Mouse (Mus musculus): ENCODE results near the gene Pnkp. TPM values are rescaled to one million over a fixed set of nuclear protein-coding genes. Genes with fewer than 3 reads are reported as not detected.

Gene Pnkp
- polyA plus RNA-seq, 2 experiments, result 23.8 to 32.0 TPM

GRCm38 (mm10) chr7:44856265-44856916 is 548 bp upstream of the Pnkp start:
- H3K36me3 ChIP-seq (ENCODE audit: control insufficient read depth, insufficient read depth, low read length), result peaks cover 22% of the 10 kb centered on the region
- no peaks in the 10 kb centered on the region for H3K9me3 ChIP-seq (ENCODE audit: control insufficient read depth, low read length)
- peak overlapping the region; percentile 74 for H3K4me3 ChIP-seq (replicated peaks; ENCODE audit: low read length)
- H3K27me3 ChIP-seq (ENCODE audit: control insufficient read depth, insufficient read depth, low read length), result no peaks in the 10 kb centered on the region
- H3K9ac ChIP-seq (ENCODE audit: low read depth, low read length, severe bottlenecking), result no peak overlapping the region
- ATAC-seq (ENCODE audit: low FRiP score, low read depth) (no peak), DNase-seq (ENCODE audit: low spot score) (no peak)
- 65% methylated on average over 9 of the region's 9 CpGs for WGBS
- H3K4me1 ChIP-seq (ENCODE audit: control insufficient read depth, insufficient read depth, low read length), result peaks cover 21% of the 10 kb centered on the region
- H3K27ac ChIP-seq (replicated peaks; ENCODE audit: low read depth, low read length), result peak overlapping the region; percentile 79; the same call in 1 of the 2 replicates
- no peak for TF ChIP-seq POLR2A (IDR thresholded peaks at IDR 0.05; ENCODE audit: borderline replicate concordance, extremely low read depth, insufficient read depth, insufficient read length)
- peak overlapping the region; percentile 92 for H3K4me2 ChIP-seq (replicated peaks; ENCODE audit: low read depth, low read length, severe bottlenecking)

- Histone ChIP-seq H3K27ac (replicated peaks; ENCODE audit: low read depth, low read length) (no peak overlapping the region), H3K36me3 (ENCODE audit: control insufficient read depth, insufficient read depth, low read length) (peaks cover 25% of the 10 kb centered on the region), H3K4me2 (replicated peaks; ENCODE audit: low read depth, low read length, severe bottlenecking) (peak overlapping the region; percentile 92), H3K4me3 (replicated peaks; ENCODE audit: low read length) (peak overlapping the region; percentile 74), H3K9me3 (ENCODE audit: control insufficient read depth, low read length) (no peaks in the 10 kb centered on the region), H3K27me3 (ENCODE audit: control insufficient read depth, insufficient read depth, low read length) (no peaks in the 10 kb centered on the region), H3K4me1 (ENCODE audit: control insufficient read depth, insufficient read depth, low read length) (peaks cover 21% of the 10 kb centered on the region), H3K9ac (ENCODE audit: low read depth, low read length, severe bottlenecking) (peak overlapping the region; percentile 76)
- 27% methylated on average over 8 of the region's 8 CpGs for WGBS
- no peak for TF ChIP-seq POLR2A (IDR thresholded peaks at IDR 0.05; ENCODE audit: borderline replicate concordance, extremely low read depth, insufficient read depth, insufficient read length)
- ATAC-seq (ENCODE audit: low FRiP score, low read depth), result no peak
- peak; percentile 48 for DNase-seq (ENCODE audit: low spot score)
These were observed 966 bp downstream of the Pnkp start for GRCm38 (mm10) chr7:44857905-44858304.

- H3K4me3 ChIP-seq (replicated peaks; ENCODE audit: low read length), result no peak overlapping the region
- H3K4me2 ChIP-seq (replicated peaks; ENCODE audit: low read depth, low read length, severe bottlenecking), result no peak overlapping the region
- no peak overlapping the region for H3K9ac ChIP-seq (ENCODE audit: low read depth, low read length, severe bottlenecking)
- ATAC-seq (ENCODE audit: low FRiP score, low read depth), result no peak
- no peaks in the 10 kb centered on the region for H3K27me3 ChIP-seq (ENCODE audit: control insufficient read depth, insufficient read depth, low read length)
- TF ChIP-seq POLR2A (IDR thresholded peaks at IDR 0.05; ENCODE audit: borderline replicate concordance, extremely low read depth, insufficient read depth, insufficient read length), result no peak
- H3K27ac ChIP-seq (replicated peaks; ENCODE audit: low read depth, low read length), result no peak overlapping the region
- H3K9me3 ChIP-seq (ENCODE audit: control insufficient read depth, low read length), result no peaks in the 10 kb centered on the region
- WGBS, result 93% methylated on average over 11 of the region's 11 CpGs
- peaks cover 12% of the 10 kb centered on the region for H3K4me1 ChIP-seq (ENCODE audit: control insufficient read depth, insufficient read depth, low read length)
- H3K36me3 ChIP-seq (ENCODE audit: control insufficient read depth, insufficient read depth, low read length), result peaks cover 41% of the 10 kb centered on the region
- DNase-seq (ENCODE audit: low spot score), result no peak
These were observed 3.0 kb downstream of the Pnkp start for GRCm38 (mm10) chr7:44859896-44860295.

GRCm38 (mm10) chr7:44860576-44861428 is 3.9 kb downstream of the Pnkp start:
- Histone ChIP-seq H3K9me3 (ENCODE audit: control insufficient read depth, low read length) (no peaks in the 10 kb centered on the region), H3K4me1 (ENCODE audit: control insufficient read depth, insufficient read depth, low read length) (peaks cover 16% of the 10 kb centered on the region), H3K4me2 (replicated peaks; ENCODE audit: low read depth, low read length, severe bottlenecking) (no peak overlapping the region), H3K27ac (replicated peaks; ENCODE audit: low read depth, low read length) (0 out of 2 replicates have a peak overlapping the region, but pooled peaks have one; percentile 13), H3K36me3 (ENCODE audit: control insufficient read depth, insufficient read depth, low read length) (peaks cover 50% of the 10 kb centered on the region), H3K4me3 (replicated peaks; ENCODE audit: low read length) (no peak overlapping the region), H3K27me3 (ENCODE audit: control insufficient read depth, insufficient read depth, low read length) (no peaks in the 10 kb centered on the region), H3K9ac (ENCODE audit: low read depth, low read length, severe bottlenecking) (no peak overlapping the region)
- ATAC-seq (ENCODE audit: low FRiP score, low read depth) (peak; percentile 19), DNase-seq (ENCODE audit: low spot score) (peak; percentile 69)
- 64% methylated on average over 21 of the region's 22 CpGs for WGBS
- TF ChIP-seq POLR2A (IDR thresholded peaks at IDR 0.05; ENCODE audit: borderline replicate concordance, extremely low read depth, insufficient read depth, insufficient read length), result no peak

- H3K9ac ChIP-seq (ENCODE audit: low read depth, low read length, severe bottlenecking), result no peak overlapping the region
- no peak overlapping the region for H3K4me3 ChIP-seq (replicated peaks; ENCODE audit: low read length)
- H3K27me3 ChIP-seq (ENCODE audit: control insufficient read depth, insufficient read depth, low read length), result no peaks in the 10 kb centered on the region
- peaks cover 56% of the 10 kb centered on the region for H3K36me3 ChIP-seq (ENCODE audit: control insufficient read depth, insufficient read depth, low read length)
- 84% methylated on average over 14 of the region's 14 CpGs for WGBS
- H3K9me3 ChIP-seq (ENCODE audit: control insufficient read depth, low read length), result no peaks in the 10 kb centered on the region
- no peak for TF ChIP-seq POLR2A (IDR thresholded peaks at IDR 0.05; ENCODE audit: borderline replicate concordance, extremely low read depth, insufficient read depth, insufficient read length)
- H3K4me2 ChIP-seq (replicated peaks; ENCODE audit: low read depth, low read length, severe bottlenecking), result no peak overlapping the region
- no peak overlapping the region for H3K27ac ChIP-seq (replicated peaks; ENCODE audit: low read depth, low read length)
- no peak for DNase-seq (ENCODE audit: low spot score)
- H3K4me1 ChIP-seq (ENCODE audit: control insufficient read depth, insufficient read depth, low read length), result peaks cover 20% of the 10 kb centered on the region
- no peak for ATAC-seq (ENCODE audit: low FRiP score, low read depth)
These were observed 4.5 kb downstream of the Pnkp start for GRCm38 (mm10) chr7:44861429-44861816.

Measured in limb, embryonic 14.5 days (tissue).